Mouse (Mus musculus) liver, adult 2 months (tissue): ENCODE results near the gene Olfr248. TPM values are rescaled to one million over a fixed set of nuclear protein-coding genes. Genes with fewer than 3 reads are reported as not detected.

ENCODE experiments used
- DNase-seq: peaks from one replicate; pipeline ENCODE4 v3.0.0-alpha.2; 2011; ENCODE audit warnings: low read depth, low spot score; ENCODE audit errors: extremely low read depth
- H3K27ac ChIP-seq: fragments of 200-500 bp; replicated peaks from 2 replicates; pipeline ENCODE4 v1.5.1; 2012; ENCODE audit warnings: low read depth, mild to moderate bottlenecking, control low read depth, inconsistent platforms, low read length; ENCODE audit not compliant: insufficient read depth
- H3K27me3 ChIP-seq: fragments of 200-500 bp; 2 replicates; pipeline ENCODE4 v1.6.1; 2012; ENCODE audit warnings: mild to moderate bottlenecking, moderate library complexity, low read length, inconsistent platforms; ENCODE audit not compliant: control insufficient read depth, insufficient read depth
- H3K36me3 ChIP-seq: fragments of 200-500 bp; 2 replicates; pipeline ENCODE4 v1.6.1; 2012; ENCODE audit warnings: low read length, inconsistent platforms; ENCODE audit not compliant: control insufficient read depth, insufficient read depth
- H3K4me1 ChIP-seq: fragments of 200-500 bp; 2 replicates; pipeline ENCODE4 v1.6.1; 2011; ENCODE audit warnings: low read length; ENCODE audit not compliant: control insufficient read depth, insufficient read depth
- H3K4me3 ChIP-seq: fragments of 200-500 bp; 2 replicates; pipeline ENCODE4 v1.5.1; 2011; ENCODE audit warnings: low read depth, mild to moderate bottlenecking, control low read depth, low read length, moderate library complexity; ENCODE audit not compliant: insufficient read depth
- H3K79me2 ChIP-seq: fragments of 200-500 bp; 2 replicates; pipeline ENCODE4 v1.6.1; 2012; ENCODE audit warnings: inconsistent platforms, mild to moderate bottlenecking, low read length, moderate library complexity; ENCODE audit not compliant: control insufficient read depth, insufficient read depth
- H3K9ac ChIP-seq: fragments of 200-500 bp; 2 replicates; pipeline ENCODE4 v1.6.1; 2012; ENCODE audit warnings: low read depth, mild to moderate bottlenecking, control low read depth, inconsistent platforms, low read length
- CTCF ChIP-seq: fragments of 200-500 bp; IDR thresholded peaks from 2 replicates; pipeline ENCODE4 v1.5.1; 2011; ENCODE audit warnings: low read depth, low read length, control low read depth
- POLR2A ChIP-seq: fragments of 200-500 bp; IDR thresholded peaks from 2 replicates; pipeline ENCODE4 v1.6.1; 2011; ENCODE audit warnings: low read length, control low read depth; ENCODE audit not compliant: insufficient read depth; ENCODE audit errors: extremely low read depth
- WGBS: fragments of 180-500 bp; shearing (Covaris S2); methylation state at CpG from one replicate; pipeline ENCODE4 v1.1.7; 2018; 5-methylcytosine and 5-hydroxymethylcytosine counted together
- polyA plus RNA-seq: library from polyadenylated mRNA; depleted of rRNA; stranded (reverse); fragments of >200 nt; gene quantifications from 2 replicates; pipeline ENCODE4 v1.2.3, GENCODE M21; 2012; rRNA removed
- total RNA-seq: library from RNA; depleted of rRNA; stranded (reverse); fragments of >200 nt; gene quantifications from 2 replicates; pipeline ENCODE4 v1.2.3, GENCODE M21; 2014; rRNA removed

Olfr248 gene
- total and polyA plus RNA-seq, 2 experiments: not detected

DNA sequence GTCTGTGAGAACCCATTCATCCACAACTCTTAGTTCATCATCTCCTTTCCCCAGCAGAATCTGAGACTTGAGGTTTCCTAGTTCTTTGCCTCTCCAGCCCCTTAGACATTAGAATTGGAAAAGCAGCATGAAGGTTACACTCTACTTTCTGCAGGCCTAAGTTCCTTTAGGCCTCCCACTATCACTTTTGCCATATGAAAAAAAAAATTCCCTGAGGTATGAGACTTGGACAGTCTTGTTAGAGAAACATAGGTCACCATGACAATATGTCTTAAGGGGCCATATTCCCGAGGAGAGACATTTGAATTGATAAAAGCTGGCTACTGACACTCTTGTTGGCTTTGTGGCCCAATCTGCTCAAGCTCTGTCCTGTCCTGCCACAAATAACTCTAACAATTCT, 32.9 kb downstream of the Olfr248 start, which contains the start of gene Olfr414:
TSS of gene Olfr414 (plus strand) at position 301 of the 400 bp plus-strand sequence.
- DNase-seq: no peak
- TF ChIP-seq CTCF (no peak), POLR2A (no peak)
- 48% methylated on average over 1 of the region's 1 CpGs for WGBS

GRCm38 (mm10) chr1:174426180-174426986, 35.5 kb downstream of the Olfr248 start:
- WGBS: 44% methylated on average over 3 of the region's 3 CpGs
- TF ChIP-seq POLR2A (no peak), CTCF (no peak)
- Histone ChIP-seq H3K27ac (no peak overlapping the region), H3K27me3 (no peaks in the 10 kb centered on the region), H3K4me3 (no peak overlapping the region), H3K79me2 (no peaks in the 10 kb centered on the region), H3K4me1 (no peaks in the 10 kb centered on the region), H3K9ac (no peak overlapping the region), H3K36me3 (no peaks in the 10 kb centered on the region)
- no peak for DNase-seq

More for the DNA sequence above, 32.9 kb downstream of the Olfr248 start, which contains the start of gene Olfr414:
- H3K27me3 ChIP-seq: no peaks in the 10 kb centered on the region
- H3K9ac ChIP-seq: no peak within 1 kb of the TSS
- H3K4me3 ChIP-seq: no peak within 1 kb of the TSS
- H3K4me1 ChIP-seq: no peaks in the 10 kb centered on the region
- no peaks in the 10 kb centered on the region for H3K36me3 ChIP-seq
- H3K79me2 ChIP-seq: no peaks in the 10 kb centered on the region
- no peak within 1 kb of the TSS for H3K27ac ChIP-seq

DNA sequence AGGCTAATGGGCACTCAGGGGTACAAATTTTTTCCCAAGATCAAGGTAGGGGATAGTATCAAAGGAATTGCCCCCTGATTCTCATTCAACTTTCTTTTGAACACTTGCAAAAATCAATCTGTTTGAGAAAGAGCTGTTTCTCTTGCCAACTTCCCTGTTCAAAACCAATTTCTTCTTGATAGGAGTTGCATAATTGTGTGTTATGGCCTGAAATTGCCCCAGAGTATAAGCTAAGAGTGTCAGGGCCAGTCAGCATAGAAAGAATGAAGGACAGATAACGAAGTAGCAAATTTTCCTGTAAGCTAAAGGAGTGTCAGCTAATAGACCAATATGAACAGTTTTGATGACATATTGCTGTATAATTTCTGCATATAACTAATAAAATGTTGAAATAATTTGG, 36.6 kb downstream of the Olfr248 start:
- Histone ChIP-seq H3K79me2 (no peaks in the 10 kb centered on the region), H3K36me3 (no peaks in the 10 kb centered on the region), H3K27me3 (no peaks in the 10 kb centered on the region), H3K4me3 (no peak overlapping the region), H3K27ac (no peak overlapping the region), H3K4me1 (no peaks in the 10 kb centered on the region), H3K9ac (no peak overlapping the region)
- TF ChIP-seq POLR2A (no peak), CTCF (no peak)
- 65% methylated on average over 1 of the region's 1 CpGs for WGBS
- no peak for DNase-seq

GRCm38 (mm10) chr1:174428407-174428806, 37.6 kb downstream of the Olfr248 start:
- no peak for DNase-seq
- no peaks in the 10 kb centered on the region for H3K4me1 ChIP-seq
- no peaks in the 10 kb centered on the region for H3K36me3 ChIP-seq
- no peak for TF ChIP-seq CTCF
- no peak for TF ChIP-seq POLR2A
- H3K4me3 ChIP-seq: no peak overlapping the region
- no peak overlapping the region for H3K9ac ChIP-seq
- no peaks in the 10 kb centered on the region for H3K79me2 ChIP-seq
- no peak overlapping the region for H3K27ac ChIP-seq
- WGBS: 88% methylated on average over 2 of the region's 2 CpGs
- H3K27me3 ChIP-seq: no peaks in the 10 kb centered on the region

DNA sequence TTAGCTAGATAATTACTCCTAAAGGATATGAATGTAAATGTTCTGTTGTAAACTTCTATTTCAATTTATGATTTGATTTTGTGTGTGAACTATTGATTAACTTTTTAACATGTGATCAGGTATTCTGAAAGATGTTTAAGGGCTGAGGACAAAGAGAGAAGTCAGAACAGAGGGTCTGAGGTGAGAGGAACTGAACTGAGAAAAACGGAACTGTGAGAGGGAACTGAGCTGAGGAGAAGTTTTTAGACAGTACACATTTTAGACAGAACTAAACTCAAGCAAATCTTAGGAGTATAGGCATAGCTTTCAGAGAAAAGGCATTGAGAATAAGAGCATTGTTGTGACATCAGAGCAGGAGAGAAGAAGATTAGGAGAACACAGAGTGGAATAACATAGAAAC, 43.3 kb downstream of the Olfr248 start:
- no peaks in the 10 kb centered on the region for H3K4me1 ChIP-seq
- H3K4me3 ChIP-seq: no peak overlapping the region
- H3K27me3 ChIP-seq: no peaks in the 10 kb centered on the region
- no peaks in the 10 kb centered on the region for H3K36me3 ChIP-seq
- no peaks in the 10 kb centered on the region for H3K79me2 ChIP-seq
- no peak for DNase-seq
- no peak for TF ChIP-seq POLR2A
- no peak for TF ChIP-seq CTCF
- 55% methylated on average over 1 of the region's 1 CpGs for WGBS
- no peak overlapping the region for H3K9ac ChIP-seq
- H3K27ac ChIP-seq: no peak overlapping the region

Other genes with a start within 250 kb of the Olfr248 start
- gene Olfr420, start 235.4 kb upstream of the Olfr248 start, total RNA-seq: not detected in 2 replicates
- not detected in 2 replicates for gene Olfr420, start 235.4 kb upstream of the Olfr248 start, polyA plus RNA-seq
- gene Spta1, start 218.3 kb upstream of the Olfr248 start, total RNA-seq: 0.07 and 0.09 TPM in 2 replicates
- not detected in 2 replicates for gene Spta1, start 218.3 kb upstream of the Olfr248 start, polyA plus RNA-seq
- not detected in 2 replicates for gene Olfr419, start 139.0 kb upstream of the Olfr248 start, total RNA-seq
- not detected in 2 replicates for gene Olfr419, start 139.0 kb upstream of the Olfr248 start, polyA plus RNA-seq
- gene Mptx1, start 60.5 kb upstream of the Olfr248 start, total RNA-seq: not detected in 2 replicates
- gene Mptx1, start 60.5 kb upstream of the Olfr248 start, polyA plus RNA-seq: not detected in 2 replicates
- not detected in 2 replicates for gene Olfr417, start 25.9 kb upstream of the Olfr248 start, total RNA-seq
- gene Olfr417, start 25.9 kb upstream of the Olfr248 start, polyA plus RNA-seq: not detected in 2 replicates
- not detected in 2 replicates for gene Olfr414, start 33.0 kb downstream of the Olfr248 start, total RNA-seq
- not detected in 2 replicates for gene Olfr414, start 33.0 kb downstream of the Olfr248 start, polyA plus RNA-seq
- not detected in 2 replicates for gene Olfr220, start 51.0 kb downstream of the Olfr248 start, total RNA-seq
- gene Olfr220, start 51.0 kb downstream of the Olfr248 start, polyA plus RNA-seq: not detected in 2 replicates
- 0.13 and 0.18 TPM in 2 replicates for gene Fmn2, start 110.8 kb downstream of the Olfr248 start, total RNA-seq
- gene Fmn2, start 110.8 kb downstream of the Olfr248 start, polyA plus RNA-seq: 0.02 TPM in 1 of 2 replicates, not detected in the other